Mouse (Mus musculus): ENCODE results near the gene Cdc14b.

- TF ChIP-seq CTCF (IDR thresholded peaks at IDR 0.05; ENCODE audit: low read depth, low read length): no peak
- no peak for TF ChIP-seq POLR2A (IDR thresholded peaks at IDR 0.05; ENCODE audit: extremely low read depth, insufficient read depth, low read length)
Measured at GRCm38 (mm10) chr13:64257010-64257813, 17.9 kb downstream of the Cdc14b start.

All from liver, adult 2 months (tissue).